Mouse (Mus musculus): ENCODE data around the gene Rad17. TPM values are rescaled to one million over a fixed set of nuclear protein-coding genes. Genes with fewer than 3 reads are reported as not detected.
A peak's percentile ranks its signal among the peaks of the same experiment; 100 is the strongest.

Rad17 gene
- polyA plus RNA-seq (2016; fragmentation: Nextera tagmentation; extraction: Ambion mirVana), result 26.6 and 27.7 TPM in 2 replicates

DNA sequence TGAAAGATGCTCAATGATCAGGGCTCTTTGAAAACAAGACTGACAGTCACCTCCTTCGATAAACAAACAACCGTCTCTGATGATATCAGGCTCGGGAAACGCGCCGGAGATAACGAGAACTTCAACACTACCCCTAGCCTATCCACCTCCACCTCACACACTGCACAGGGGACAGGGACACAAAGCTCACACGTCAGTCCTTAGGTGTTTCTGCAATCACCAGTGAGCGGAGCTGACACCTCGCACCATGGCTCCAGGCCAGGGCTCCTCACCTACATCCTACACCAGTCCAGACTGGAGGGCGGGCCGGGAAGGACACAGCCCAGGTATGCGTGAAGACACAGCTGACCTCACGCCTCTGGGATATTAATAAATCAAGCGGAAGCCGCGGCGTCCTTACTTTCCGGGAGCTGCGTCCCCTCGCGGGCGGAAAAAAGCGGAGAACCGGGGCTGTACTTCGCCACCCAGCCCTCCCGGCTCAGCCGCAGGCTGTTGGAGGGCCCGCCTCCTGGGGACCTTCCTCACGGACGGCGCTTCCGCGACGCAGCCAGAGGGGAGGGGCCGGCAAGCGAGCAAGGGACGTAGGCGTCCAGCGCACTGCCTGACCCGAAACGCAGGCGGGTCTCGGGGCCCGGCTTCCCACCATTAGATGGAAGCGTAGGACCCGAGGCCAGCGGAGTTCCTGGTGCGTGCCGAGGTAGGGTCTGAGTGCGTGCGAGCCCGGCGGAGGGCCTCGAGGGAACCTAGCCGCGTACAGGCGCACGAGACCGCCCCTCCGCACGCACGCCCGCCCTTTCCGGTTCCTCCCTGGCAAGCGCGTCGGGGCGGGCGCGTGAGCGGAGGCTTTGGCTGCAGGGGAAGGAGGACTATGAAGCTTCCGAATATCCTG, at the start of gene Rad17, which contains the start of gene Ak6:
Gene Rad17 (minus strand): TSS at position 502 of the 889 bp plus-strand sequence.
Gene Ak6 (plus strand): TSS at position 430 of the 889 bp plus-strand sequence.
- Histone ChIP-seq H3K4me1 (peaks cover 7% of the 10 kb centered on the region), H3K4me2 (replicated peaks) (peak within 1 kb of the TSS; percentile 89), H3K27ac (peak within 1 kb of the TSS; percentile 90), H3K27me3 (no peaks in the 10 kb centered on the region), H3K36me3 (peaks cover 15% of the 10 kb centered on the region), H3K9me3 (no peaks in the 10 kb centered on the region), H3K9ac (peak within 1 kb of the TSS; percentile 94), H3K4me3 (peak within 1 kb of the TSS; percentile 88)
- WGBS, result under 1% methylated on average over 72 of the region's 73 CpGs
- peak; percentile 94 for ATAC-seq (ENCODE audit: insufficient number of reproducible peaks, insufficient read depth, low FRiP score, low TSS enrichment)

DNA sequence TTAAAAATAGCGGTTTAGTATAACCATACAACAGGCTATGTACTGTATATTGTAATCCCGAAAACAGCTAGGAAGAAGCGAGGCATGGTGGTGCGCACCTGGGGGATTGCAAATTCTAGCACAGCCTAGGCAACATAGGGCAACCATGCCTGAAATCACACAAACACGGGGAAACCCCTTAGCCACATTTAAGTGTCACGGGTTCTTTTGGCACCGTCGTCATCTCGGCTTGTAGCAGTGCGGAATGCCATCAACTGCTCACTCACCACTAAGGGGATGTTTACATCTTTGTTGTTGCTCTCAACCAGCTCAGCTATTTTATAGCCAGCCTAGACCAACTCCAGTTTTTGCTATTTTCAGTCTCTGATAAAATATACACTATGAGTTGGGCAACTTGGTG, 48.0 kb upstream of the Rad17 start:
- no peak overlapping the region for H3K9ac ChIP-seq
- no peaks in the 10 kb centered on the region for H3K4me1 ChIP-seq
- no peaks in the 10 kb centered on the region for H3K27me3 ChIP-seq
- no peak overlapping the region for H3K27ac ChIP-seq
- H3K4me2 ChIP-seq (replicated peaks), result no peak overlapping the region
- 95% methylated on average over 10 of the region's 10 CpGs for WGBS
- H3K9me3 ChIP-seq, result no peaks in the 10 kb centered on the region
- no peak overlapping the region for H3K4me3 ChIP-seq
- H3K36me3 ChIP-seq, result peaks cover 70% of the 10 kb centered on the region
- no peak for ATAC-seq (ENCODE audit: insufficient number of reproducible peaks, insufficient read depth, low FRiP score, low TSS enrichment)

DNA sequence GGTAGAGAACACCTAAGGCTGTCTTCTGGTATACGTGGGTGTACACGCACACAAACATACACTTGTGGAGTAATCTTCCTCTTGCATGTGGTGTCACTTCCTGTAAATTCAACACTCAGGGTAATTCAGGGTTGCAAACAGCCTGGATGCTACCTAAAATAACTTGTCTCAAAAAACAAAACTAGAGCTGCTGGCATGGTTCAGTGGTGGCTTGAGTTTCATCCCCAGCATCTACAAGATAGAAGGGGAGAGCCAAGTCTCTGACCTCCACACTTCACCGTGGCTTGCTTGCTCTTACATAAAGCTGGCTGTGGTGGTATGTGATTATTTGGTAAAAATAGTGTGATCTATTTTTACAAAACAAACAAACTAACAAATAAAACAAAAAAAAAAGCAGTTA, 46.7 kb upstream of the Rad17 start:
- no peak for ATAC-seq (ENCODE audit: insufficient number of reproducible peaks, insufficient read depth, low FRiP score, low TSS enrichment)

DNA sequence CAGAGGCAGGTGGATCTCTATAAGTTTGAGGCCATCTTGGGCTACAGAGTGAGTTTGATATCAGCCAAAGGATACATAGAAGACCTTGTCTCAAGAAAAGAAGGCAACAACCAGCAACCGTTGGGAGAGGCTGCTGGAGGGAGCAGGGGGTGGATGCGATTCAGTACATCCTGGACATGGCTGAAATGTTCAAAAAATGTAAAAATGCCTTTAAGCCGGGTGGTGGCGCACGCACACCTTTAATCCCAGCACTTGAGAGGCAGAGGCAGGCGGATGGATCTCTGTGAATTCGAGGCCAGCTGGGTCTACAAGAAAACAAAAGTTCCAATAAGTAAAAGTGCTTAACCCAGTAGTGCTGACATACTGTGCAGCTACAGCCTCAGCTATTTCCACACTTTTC, 36.7 kb upstream of the Rad17 start:
- H3K4me2 ChIP-seq (replicated peaks), result no peak overlapping the region
- no peaks in the 10 kb centered on the region for H3K9me3 ChIP-seq
- no peak for ATAC-seq (ENCODE audit: insufficient number of reproducible peaks, insufficient read depth, low FRiP score, low TSS enrichment)
- no peak overlapping the region for H3K9ac ChIP-seq
- no peaks in the 10 kb centered on the region for H3K4me1 ChIP-seq
- no peak overlapping the region for H3K4me3 ChIP-seq
- H3K27ac ChIP-seq, result no peak overlapping the region
- no peaks in the 10 kb centered on the region for H3K36me3 ChIP-seq
- no peaks in the 10 kb centered on the region for H3K27me3 ChIP-seq
- WGBS, result 63% methylated on average over 7 of the region's 7 CpGs

More for the DNA sequence above, 46.7 kb upstream of the Rad17 start:
- 91% methylated on average over 3 of the region's 3 CpGs for WGBS
- Histone ChIP-seq H3K9ac (no peak overlapping the region), H3K4me3 (no peak overlapping the region), H3K9me3 (no peaks in the 10 kb centered on the region), H3K36me3 (peaks cover 57% of the 10 kb centered on the region), H3K4me2 (replicated peaks) (no peak overlapping the region), H3K4me1 (no peaks in the 10 kb centered on the region), H3K27ac (no peak overlapping the region), H3K27me3 (no peaks in the 10 kb centered on the region)

DNA sequence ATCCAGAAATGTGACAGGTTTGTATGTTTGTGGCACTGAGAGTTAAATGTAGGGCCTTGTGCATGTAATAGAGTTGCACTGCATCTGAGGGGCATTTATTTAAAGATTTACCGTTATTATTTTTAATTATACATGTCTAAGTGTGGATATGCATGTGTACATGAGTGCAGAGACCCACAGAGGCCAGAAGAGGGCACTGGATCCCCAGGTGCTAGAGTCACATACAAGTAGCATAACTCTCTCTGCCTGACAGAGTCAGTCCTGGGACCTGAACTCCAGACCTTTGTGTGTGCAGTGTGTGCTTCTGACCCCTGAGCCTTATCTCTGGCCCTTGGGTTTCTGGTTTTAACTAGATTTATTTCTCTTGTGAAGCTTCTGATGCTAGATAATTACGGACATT, 33.5 kb upstream of the Rad17 start:
- Histone ChIP-seq H3K4me3 (no peak overlapping the region), H3K9me3 (no peaks in the 10 kb centered on the region), H3K4me1 (no peaks in the 10 kb centered on the region), H3K27me3 (no peaks in the 10 kb centered on the region), H3K4me2 (replicated peaks) (no peak overlapping the region), H3K36me3 (no peaks in the 10 kb centered on the region), H3K27ac (no peak overlapping the region), H3K9ac (no peak overlapping the region)
- no peak for ATAC-seq (ENCODE audit: insufficient number of reproducible peaks, insufficient read depth, low FRiP score, low TSS enrichment)
- WGBS, result 65% methylated on average over 2 of the region's 2 CpGs

DNA sequence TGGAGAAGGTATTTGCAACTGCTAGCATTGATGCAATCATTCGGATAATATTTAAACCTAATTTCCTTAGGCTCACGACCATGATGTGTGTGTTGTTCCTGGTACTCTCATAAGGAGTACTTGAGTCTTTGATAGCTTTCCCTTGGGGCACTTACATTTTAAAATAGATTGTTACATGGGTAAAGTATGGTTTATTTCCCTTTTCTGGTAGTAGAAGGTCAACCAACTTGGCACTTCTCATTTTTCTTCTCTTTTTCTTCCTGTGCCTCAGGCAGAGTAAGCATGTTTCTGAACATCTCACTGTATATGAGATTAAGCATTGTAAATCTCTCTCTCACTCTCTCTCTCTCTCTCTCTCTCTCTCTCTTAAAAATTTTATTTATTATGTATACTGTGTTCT, 32.0 kb upstream of the Rad17 start:
- Histone ChIP-seq H3K4me1 (no peaks in the 10 kb centered on the region), H3K27ac (no peak overlapping the region), H3K36me3 (no peaks in the 10 kb centered on the region), H3K27me3 (no peaks in the 10 kb centered on the region), H3K9me3 (no peaks in the 10 kb centered on the region), H3K9ac (no peak overlapping the region), H3K4me3 (no peak overlapping the region), H3K4me2 (replicated peaks) (no peak overlapping the region)
- WGBS, result 82% methylated on average over 2 of the region's 2 CpGs
- no peak for ATAC-seq (ENCODE audit: insufficient number of reproducible peaks, insufficient read depth, low FRiP score, low TSS enrichment)

DNA sequence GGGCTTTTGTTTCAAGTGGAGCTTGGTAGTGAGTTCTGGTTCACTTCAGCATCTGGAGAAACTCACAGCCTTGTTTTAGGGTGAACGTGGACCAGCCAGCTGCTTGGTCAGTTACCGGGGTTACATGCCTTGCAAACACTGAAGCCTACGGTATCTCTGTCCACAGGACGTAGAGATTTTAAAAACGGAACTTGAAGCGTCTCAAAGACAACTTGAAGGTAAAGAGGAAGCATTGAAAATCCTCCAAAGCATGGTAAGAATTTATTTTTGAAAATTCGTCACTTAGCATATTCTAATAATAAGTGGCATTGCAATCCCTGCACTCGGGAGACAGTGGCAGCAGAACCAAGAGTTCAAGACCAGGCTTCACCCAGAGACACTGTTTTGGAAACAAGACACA, 30.8 kb upstream of the Rad17 start:
- H3K9ac ChIP-seq, result no peak overlapping the region
- no peaks in the 10 kb centered on the region for H3K36me3 ChIP-seq
- no peaks in the 10 kb centered on the region for H3K9me3 ChIP-seq
- 84% methylated on average over 8 of the region's 8 CpGs for WGBS
- H3K4me3 ChIP-seq, result no peak overlapping the region
- no peaks in the 10 kb centered on the region for H3K4me1 ChIP-seq
- no peaks in the 10 kb centered on the region for H3K27me3 ChIP-seq
- no peak overlapping the region for H3K27ac ChIP-seq
- H3K4me2 ChIP-seq (replicated peaks), result no peak overlapping the region
- no peak for ATAC-seq (ENCODE audit: insufficient number of reproducible peaks, insufficient read depth, low FRiP score, low TSS enrichment)

DNA sequence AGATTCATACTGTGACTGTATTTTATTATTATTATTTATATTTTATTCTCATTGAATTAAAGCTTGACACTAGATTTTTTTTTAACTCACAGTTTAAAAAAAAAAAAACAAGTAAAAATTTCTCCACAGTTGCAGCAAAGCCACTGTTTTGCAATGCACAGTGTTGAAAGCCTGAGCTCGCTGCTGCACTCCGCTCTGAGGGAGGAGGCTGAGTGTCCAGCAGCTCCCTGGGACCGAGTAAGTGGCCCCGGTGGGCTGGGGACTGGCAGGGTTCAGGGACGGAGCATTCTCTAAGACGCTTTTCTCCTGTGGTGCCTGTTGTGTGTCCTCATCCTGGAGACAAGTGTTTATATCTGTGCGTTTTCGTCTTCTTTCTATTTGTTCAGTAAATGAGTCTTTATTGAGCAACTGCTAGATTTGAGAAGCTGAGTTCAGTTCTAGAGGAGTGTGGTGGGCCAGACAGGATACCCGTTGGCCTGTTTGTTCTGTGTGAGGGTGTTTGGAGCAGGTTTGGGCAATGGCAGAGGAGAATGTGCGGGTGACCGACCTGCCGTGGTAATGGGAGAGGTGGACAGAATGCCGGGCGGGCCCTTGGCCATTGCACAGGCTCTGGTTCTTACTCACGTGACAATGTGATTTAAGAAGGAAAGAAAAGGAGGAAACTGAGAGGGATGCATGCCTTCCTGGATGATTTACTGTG, 25.2 kb upstream of the Rad17 start:
- no peaks in the 10 kb centered on the region for H3K36me3 ChIP-seq
- no peaks in the 10 kb centered on the region for H3K27me3 ChIP-seq
- no peak overlapping the region for H3K4me3 ChIP-seq
- WGBS, result 88% methylated on average over 15 of the region's 15 CpGs
- H3K4me2 ChIP-seq (replicated peaks), result no peak overlapping the region
- H3K9ac ChIP-seq, result no peak overlapping the region
- no peaks in the 10 kb centered on the region for H3K9me3 ChIP-seq
- H3K4me1 ChIP-seq, result no peaks in the 10 kb centered on the region
- ATAC-seq (ENCODE audit: insufficient number of reproducible peaks, insufficient read depth, low FRiP score, low TSS enrichment), result no peak
- no peak overlapping the region for H3K27ac ChIP-seq

DNA sequence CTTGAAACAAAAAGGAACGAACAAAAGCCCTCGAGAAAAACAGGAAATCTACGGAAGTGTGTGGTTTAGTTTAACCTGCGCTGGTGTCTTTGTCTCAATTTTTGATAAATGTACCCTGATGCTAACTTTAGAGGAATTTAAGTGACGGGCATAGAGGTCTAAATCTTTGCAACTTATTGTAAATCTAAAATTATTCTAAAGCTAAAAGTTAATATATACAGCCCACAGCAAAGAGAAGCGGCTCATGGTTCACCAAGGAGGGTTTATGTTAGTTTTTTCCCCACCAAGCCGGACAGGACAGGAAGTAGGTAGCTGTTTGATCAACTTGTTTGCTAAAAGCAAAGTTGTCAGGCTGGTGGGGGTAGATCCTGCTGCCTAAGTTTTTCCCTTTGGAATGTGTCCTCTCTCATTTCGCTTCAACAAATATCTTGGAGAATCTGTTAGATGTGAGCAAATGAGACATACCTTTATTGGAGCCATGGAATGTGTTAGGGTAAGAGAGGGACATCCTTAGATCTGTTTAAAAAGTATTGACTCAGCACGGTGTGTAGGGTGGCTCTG, 19.4 kb upstream of the Rad17 start:
- 54% methylated on average over 9 of the region's 9 CpGs for WGBS
- no peak for ATAC-seq (ENCODE audit: insufficient number of reproducible peaks, insufficient read depth, low FRiP score, low TSS enrichment)
- H3K9me3 ChIP-seq, result no peaks in the 10 kb centered on the region
- peak overlapping the region; percentile 54 for H3K4me3 ChIP-seq
- H3K36me3 ChIP-seq, result peaks cover 9% of the 10 kb centered on the region
- peak overlapping the region; percentile 65 for H3K4me2 ChIP-seq (replicated peaks)
- no peaks in the 10 kb centered on the region for H3K27me3 ChIP-seq
- no peaks in the 10 kb centered on the region for H3K4me1 ChIP-seq
- H3K9ac ChIP-seq, result no peak overlapping the region
- no peak overlapping the region for H3K27ac ChIP-seq

DNA sequence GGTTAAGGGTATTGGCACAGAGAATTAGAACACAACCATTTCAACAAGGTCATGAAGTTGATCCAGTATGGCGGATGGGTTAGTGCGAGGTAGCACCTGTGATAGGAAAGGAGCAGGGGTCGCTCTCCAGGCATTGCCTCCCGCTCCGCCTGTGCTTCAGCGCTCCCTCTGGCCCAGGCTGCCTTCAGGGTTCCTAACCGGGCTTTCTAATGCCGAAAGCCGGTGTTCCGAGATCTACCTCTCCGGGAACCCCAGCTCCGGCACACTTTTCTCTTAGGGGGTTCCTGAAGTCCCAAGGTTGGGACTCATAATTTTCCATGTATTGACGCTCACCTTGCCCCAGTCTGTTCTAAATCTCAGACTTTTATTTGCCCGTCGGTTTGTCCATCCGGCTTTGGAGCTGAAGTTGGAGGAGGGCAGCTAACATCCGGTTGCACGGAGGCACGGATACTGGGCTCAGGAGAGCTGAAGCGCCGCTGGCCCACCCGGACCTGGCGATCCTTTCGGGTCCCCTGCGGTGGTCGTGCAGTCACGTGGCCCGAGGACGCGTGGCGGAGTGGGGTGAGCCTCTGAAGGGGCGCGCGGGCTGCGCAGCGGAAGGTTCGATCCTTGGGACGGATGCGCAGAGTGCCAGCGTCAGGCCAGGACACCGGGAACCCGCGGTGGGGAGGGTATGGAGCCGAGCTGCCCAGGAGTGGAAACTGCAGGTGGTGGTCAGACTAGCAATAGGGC, 18.6 kb upstream of the Rad17 start, which contains the start of gene Ccdc125:
Gene Ccdc125 (plus strand): TSS at position 427 of the 732 bp plus-strand sequence.
- Histone ChIP-seq H3K27ac (no peak within 1 kb of the TSS), H3K27me3 (no peaks in the 10 kb centered on the region), H3K4me1 (no peaks in the 10 kb centered on the region), H3K4me3 (peak within 1 kb of the TSS; percentile 54), H3K36me3 (peaks cover 9% of the 10 kb centered on the region), H3K9me3 (no peaks in the 10 kb centered on the region), H3K9ac (peak within 1 kb of the TSS; percentile 58), H3K4me2 (replicated peaks) (peak within 1 kb of the TSS; percentile 65)
- peak; percentile 68 for ATAC-seq (ENCODE audit: insufficient number of reproducible peaks, insufficient read depth, low FRiP score, low TSS enrichment)
- WGBS, result under 1% methylated on average over 44 of the region's 44 CpGs

DNA sequence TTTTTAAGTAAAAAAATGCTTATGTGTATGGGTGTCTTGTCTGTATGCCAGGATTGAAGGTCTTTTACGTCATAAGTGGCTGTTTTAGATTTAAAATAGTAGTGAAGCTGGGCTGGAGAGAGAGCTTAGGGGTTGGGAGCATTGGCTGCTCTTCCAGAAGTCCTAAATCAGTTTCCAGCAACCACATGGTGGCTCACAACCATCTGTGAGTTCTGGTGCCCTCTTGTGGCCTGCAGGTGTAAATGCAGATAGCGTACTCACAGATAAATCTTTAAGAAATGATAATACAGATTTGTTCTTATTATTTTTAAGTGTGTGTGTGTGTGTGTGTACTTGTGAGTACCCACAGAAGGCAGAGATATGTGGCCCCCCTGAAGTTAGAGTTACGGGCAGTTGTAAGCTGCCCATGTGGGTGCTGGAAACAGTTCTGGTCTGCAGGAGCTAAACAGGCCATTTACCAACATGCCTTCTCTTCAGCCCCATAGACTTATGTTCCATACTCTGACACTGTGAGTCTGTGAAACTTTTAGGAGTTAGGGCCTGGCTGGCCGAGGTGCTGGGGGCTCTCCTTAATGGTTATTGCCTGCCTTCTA, 9.1 kb upstream of the Rad17 start:
- no peak overlapping the region for H3K4me2 ChIP-seq (replicated peaks)
- no peak overlapping the region for H3K9ac ChIP-seq
- no peak overlapping the region for H3K27ac ChIP-seq
- H3K9me3 ChIP-seq, result no peaks in the 10 kb centered on the region
- H3K27me3 ChIP-seq, result no peaks in the 10 kb centered on the region
- no peak for ATAC-seq (ENCODE audit: insufficient number of reproducible peaks, insufficient read depth, low FRiP score, low TSS enrichment)
- WGBS, result 47% methylated on average over 4 of the region's 4 CpGs
- H3K4me3 ChIP-seq, result no peak overlapping the region
- no peaks in the 10 kb centered on the region for H3K4me1 ChIP-seq
- 0 out of 2 replicates have a peak, but pooled peaks cover 6% of the 10 kb centered on the region for H3K36me3 ChIP-seq

Measured in embryonic facial prominence, embryonic 12.5 days (tissue).